Mouse (Mus musculus): ENCODE data around the gene Mras. TPM values are rescaled to one million over a fixed set of nuclear protein-coding genes. Genes with fewer than 3 reads are reported as not detected.

Gene Mras
- 14.4 and 14.9 TPM in 2 replicates for polyA plus RNA-seq (2015; fragmentation: Nextera tagmentation; extraction: Ambion mirVana)

DNA sequence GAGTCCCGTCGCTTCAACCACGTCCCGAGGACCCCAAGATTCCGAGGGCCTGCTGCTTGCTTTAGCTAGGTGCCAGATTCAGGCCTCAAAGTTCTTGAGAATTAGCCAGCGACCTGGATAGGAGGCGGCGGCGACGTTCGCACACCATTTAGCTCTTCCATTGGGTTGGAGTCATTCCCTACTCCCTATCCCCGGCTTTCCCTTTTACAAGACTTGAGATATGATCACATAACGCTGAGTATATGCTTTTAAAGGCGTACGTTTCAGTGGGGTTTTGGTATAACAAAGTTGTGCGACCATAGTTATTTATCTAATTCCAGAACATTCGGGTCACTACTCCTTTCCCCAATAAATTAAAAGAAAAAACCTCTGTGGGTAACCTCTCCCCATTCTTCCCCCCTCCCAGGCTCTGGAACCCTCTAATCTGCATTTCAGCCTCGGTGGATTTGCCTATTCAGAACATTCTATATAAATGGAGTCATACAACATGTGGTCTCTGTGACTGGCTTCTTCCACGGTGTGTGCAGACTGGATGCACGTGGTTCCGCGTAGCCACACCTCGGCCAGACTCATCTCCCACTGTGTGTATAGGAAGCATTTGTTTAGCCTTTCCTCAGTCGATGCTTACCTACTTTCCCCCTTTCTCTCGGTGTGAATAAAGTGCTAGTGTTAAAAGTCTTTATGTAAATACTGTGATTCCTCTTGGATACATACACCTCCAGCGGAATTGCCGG, at the start of gene Mras:
Gene Mras (minus strand): TSS at position 351 of the 734 bp plus-strand sequence.
- WGBS, result 15% methylated on average over 27 of the region's 27 CpGs
- Histone ChIP-seq H3K9ac (peak within 1 kb of the TSS; percentile 79), H3K4me2 (peak within 1 kb of the TSS; percentile 92), H3K4me3 (peak within 1 kb of the TSS; percentile 83), H3K4me1 (replicated peaks) (peaks cover 22% of the 10 kb centered on the region), H3K36me3 (no peaks in the 10 kb centered on the region), H3K27me3 (peaks cover 17% of the 10 kb centered on the region), H3K9me3 (replicated peaks) (no peaks in the 10 kb centered on the region), H3K27ac (peak within 1 kb of the TSS; percentile 81)
- ATAC-seq (replicated peaks; ENCODE audit: insufficient number of reproducible peaks, insufficient read depth, low FRiP score, low read depth), result no peak

DNA sequence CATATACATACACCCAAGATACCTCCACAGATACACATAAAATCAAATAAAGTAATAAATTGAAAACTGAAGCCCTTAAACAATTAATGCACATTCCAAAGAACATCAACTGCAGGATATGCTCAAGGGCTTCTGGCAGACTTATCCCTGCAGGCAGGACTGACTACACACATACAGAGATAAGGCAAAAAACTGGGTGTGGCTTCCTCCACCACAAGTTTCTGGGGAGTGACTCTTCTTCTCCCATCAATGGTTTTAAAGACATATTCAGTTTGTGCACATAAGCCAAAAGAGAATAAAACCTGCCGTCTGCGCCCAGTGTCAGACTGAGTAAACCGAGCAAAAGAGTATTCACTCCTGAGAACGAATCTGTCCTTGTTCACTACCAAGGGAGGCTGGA, 48.0 kb upstream of the Mras start:
- no peak overlapping the region for H3K4me3 ChIP-seq
- 92% methylated on average over 4 of the region's 4 CpGs for WGBS
- no peak for ATAC-seq (replicated peaks; ENCODE audit: insufficient number of reproducible peaks, insufficient read depth, low FRiP score, low read depth)
- no peak overlapping the region for H3K4me2 ChIP-seq
- H3K9ac ChIP-seq, result no peak overlapping the region
- no peak overlapping the region for H3K27ac ChIP-seq
- H3K4me1 ChIP-seq (replicated peaks), result peaks cover 3% of the 10 kb centered on the region; the same call in 1 of the 2 replicates
- no peaks in the 10 kb centered on the region for H3K9me3 ChIP-seq (replicated peaks)
- H3K36me3 ChIP-seq, result peaks cover 32% of the 10 kb centered on the region
- H3K27me3 ChIP-seq, result no peaks in the 10 kb centered on the region

DNA sequence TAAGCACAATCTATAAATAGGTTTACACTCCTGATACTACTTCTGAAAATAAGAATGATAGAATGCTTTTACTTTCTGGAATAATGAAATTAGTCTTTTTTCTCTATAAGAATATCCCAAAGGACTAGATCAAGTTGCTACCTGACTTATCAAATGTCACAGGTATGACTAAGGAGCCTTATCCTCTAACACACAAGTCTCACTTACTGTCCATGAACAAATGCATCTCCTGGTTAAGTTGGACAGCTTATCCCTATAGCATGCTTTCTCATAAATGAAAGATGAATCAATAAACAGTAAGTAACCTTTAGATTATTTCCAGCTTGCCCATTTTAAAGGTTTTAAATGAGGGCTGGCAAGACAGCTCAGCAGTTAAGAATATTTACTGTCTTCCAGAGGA, 47.5 kb upstream of the Mras start:
- H3K4me2 ChIP-seq, result no peak overlapping the region
- no peak overlapping the region for H3K27ac ChIP-seq
- no peak for ATAC-seq (replicated peaks; ENCODE audit: insufficient number of reproducible peaks, insufficient read depth, low FRiP score, low read depth)
- H3K4me3 ChIP-seq, result no peak overlapping the region
- no peaks in the 10 kb centered on the region for H3K9me3 ChIP-seq (replicated peaks)
- peaks cover 3% of the 10 kb centered on the region; the same call in 1 of the 2 replicates for H3K4me1 ChIP-seq (replicated peaks)
- H3K9ac ChIP-seq, result no peak overlapping the region
- peaks cover 29% of the 10 kb centered on the region for H3K36me3 ChIP-seq
- no peaks in the 10 kb centered on the region for H3K27me3 ChIP-seq

DNA sequence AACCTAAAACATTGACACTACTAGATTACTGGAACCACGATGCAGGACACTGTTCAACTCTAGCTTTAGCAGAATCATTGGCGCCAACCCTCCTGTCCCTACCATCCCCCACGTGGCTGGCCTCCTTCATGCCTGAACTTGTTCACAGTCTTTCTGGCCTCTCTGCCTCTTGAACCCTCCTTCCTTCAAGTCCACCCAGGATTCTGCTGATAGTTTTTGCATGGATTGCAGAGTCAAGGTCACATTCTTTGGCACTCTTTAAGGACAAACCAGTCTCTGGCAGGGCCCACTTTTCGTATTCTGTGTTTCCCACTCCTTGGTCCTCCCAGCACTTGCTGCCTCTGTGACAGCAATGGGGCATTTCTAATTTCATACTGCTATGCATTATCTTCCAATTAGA, 46.0 kb upstream of the Mras start:
- ATAC-seq (replicated peaks; ENCODE audit: insufficient number of reproducible peaks, insufficient read depth, low FRiP score, low read depth), result no peak
- Histone ChIP-seq H3K36me3 (peaks cover 26% of the 10 kb centered on the region), H3K9me3 (replicated peaks) (no peaks in the 10 kb centered on the region), H3K27me3 (no peaks in the 10 kb centered on the region), H3K4me3 (no peak overlapping the region), H3K9ac (no peak overlapping the region), H3K27ac (no peak overlapping the region), H3K4me1 (replicated peaks) (peaks cover 8% of the 10 kb centered on the region; the same call in 1 of the 2 replicates), H3K4me2 (no peak overlapping the region)
- WGBS, result 58% methylated on average over 4 of the region's 4 CpGs

DNA sequence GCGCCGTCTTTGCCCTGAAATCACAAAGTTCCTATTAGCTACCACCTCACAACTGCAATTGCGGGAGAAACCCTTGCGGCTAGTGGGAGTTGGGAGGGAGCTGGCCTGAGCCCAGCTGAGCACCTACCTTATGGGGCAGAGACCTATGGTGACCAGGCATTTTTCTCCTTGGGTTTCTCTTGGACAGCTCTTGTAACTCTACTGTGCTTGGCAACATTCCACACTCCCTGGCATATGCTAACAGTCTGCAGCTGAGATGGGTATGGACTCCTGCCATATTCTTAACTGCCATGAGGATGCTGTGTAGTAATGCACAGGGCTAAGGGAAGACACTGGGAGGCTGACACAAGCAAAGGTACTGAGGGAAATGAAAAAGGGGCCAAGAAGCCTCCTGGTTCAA, 43.6 kb upstream of the Mras start:
- no peak overlapping the region for H3K4me2 ChIP-seq
- peaks cover 7% of the 10 kb centered on the region; the same call in 1 of the 2 replicates for H3K36me3 ChIP-seq
- H3K9ac ChIP-seq, result no peak overlapping the region
- H3K9me3 ChIP-seq (replicated peaks), result no peaks in the 10 kb centered on the region
- H3K27me3 ChIP-seq, result no peaks in the 10 kb centered on the region
- 93% methylated on average over 4 of the region's 4 CpGs for WGBS
- H3K4me1 ChIP-seq (replicated peaks), result peaks cover 8% of the 10 kb centered on the region; the same call in 1 of the 2 replicates
- H3K4me3 ChIP-seq, result no peak overlapping the region
- ATAC-seq (replicated peaks; ENCODE audit: insufficient number of reproducible peaks, insufficient read depth, low FRiP score, low read depth), result no peak
- H3K27ac ChIP-seq, result no peak overlapping the region

DNA sequence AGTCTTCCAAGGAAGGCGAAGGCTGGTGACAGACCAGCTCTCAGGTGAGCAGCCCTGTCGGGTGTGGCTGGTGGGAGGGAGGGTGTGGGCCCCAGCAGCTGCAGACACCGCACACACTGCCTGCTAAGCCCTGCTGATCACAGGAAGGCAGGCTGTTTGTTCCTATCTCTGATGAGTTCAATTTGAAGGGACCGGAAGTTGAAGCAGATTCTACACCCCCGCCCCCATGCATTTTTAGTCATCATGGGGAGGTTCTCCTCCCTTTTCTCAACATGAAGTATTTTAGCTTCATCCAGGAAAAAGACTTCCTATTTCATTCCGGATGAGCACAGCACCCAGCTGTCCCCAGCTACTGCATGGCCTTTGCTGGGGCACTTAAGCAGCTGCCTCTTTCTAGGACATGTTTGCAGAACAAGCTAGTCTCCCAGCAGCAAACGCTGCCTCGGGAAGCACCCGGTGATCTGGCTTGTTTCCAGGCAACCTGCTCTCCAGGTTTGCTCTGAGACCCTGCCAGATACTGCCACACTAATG, 42.1 kb upstream of the Mras start:
- no peak overlapping the region for H3K9ac ChIP-seq
- no peak for ATAC-seq (replicated peaks; ENCODE audit: insufficient number of reproducible peaks, insufficient read depth, low FRiP score, low read depth)
- H3K27ac ChIP-seq, result no peak overlapping the region
- WGBS, result 56% methylated on average over 9 of the region's 9 CpGs
- H3K36me3 ChIP-seq, result peaks cover 3% of the 10 kb centered on the region; the same call in 1 of the 2 replicates
- H3K9me3 ChIP-seq (replicated peaks), result no peaks in the 10 kb centered on the region
- no peak overlapping the region for H3K4me3 ChIP-seq
- H3K4me1 ChIP-seq (replicated peaks), result peaks cover 8% of the 10 kb centered on the region; the same call in 1 of the 2 replicates
- H3K4me2 ChIP-seq, result no peak overlapping the region
- H3K27me3 ChIP-seq, result no peaks in the 10 kb centered on the region

DNA sequence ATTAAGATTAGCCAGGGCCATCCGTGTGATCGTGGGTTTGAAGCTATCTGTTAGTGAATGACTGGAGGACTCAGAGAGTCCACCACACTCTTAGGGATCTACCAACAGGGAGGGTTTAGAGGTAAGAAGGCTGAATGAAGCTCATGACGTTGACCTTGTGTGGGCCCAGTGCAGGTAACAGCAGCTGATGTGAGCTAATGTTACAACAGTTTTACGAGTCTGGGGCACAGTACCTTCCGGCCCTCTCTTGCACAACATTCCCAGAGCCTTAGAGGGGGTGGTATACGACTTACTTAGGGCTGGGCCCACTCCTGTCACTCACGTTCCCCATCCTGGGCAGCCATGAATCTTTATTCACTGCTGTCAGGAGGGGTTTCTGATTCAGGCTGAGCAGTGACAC, 34.2 kb upstream of the Mras start:
- no peak overlapping the region for H3K4me3 ChIP-seq
- 80% methylated on average over 7 of the region's 7 CpGs for WGBS
- ATAC-seq (replicated peaks; ENCODE audit: insufficient number of reproducible peaks, insufficient read depth, low FRiP score, low read depth), result no peak
- H3K27me3 ChIP-seq, result no peaks in the 10 kb centered on the region
- H3K4me2 ChIP-seq, result no peak overlapping the region
- no peaks in the 10 kb centered on the region for H3K36me3 ChIP-seq
- no peak overlapping the region for H3K9ac ChIP-seq
- H3K9me3 ChIP-seq (replicated peaks), result no peaks in the 10 kb centered on the region
- H3K27ac ChIP-seq, result no peak overlapping the region
- H3K4me1 ChIP-seq (replicated peaks), result no peaks in the 10 kb centered on the region

DNA sequence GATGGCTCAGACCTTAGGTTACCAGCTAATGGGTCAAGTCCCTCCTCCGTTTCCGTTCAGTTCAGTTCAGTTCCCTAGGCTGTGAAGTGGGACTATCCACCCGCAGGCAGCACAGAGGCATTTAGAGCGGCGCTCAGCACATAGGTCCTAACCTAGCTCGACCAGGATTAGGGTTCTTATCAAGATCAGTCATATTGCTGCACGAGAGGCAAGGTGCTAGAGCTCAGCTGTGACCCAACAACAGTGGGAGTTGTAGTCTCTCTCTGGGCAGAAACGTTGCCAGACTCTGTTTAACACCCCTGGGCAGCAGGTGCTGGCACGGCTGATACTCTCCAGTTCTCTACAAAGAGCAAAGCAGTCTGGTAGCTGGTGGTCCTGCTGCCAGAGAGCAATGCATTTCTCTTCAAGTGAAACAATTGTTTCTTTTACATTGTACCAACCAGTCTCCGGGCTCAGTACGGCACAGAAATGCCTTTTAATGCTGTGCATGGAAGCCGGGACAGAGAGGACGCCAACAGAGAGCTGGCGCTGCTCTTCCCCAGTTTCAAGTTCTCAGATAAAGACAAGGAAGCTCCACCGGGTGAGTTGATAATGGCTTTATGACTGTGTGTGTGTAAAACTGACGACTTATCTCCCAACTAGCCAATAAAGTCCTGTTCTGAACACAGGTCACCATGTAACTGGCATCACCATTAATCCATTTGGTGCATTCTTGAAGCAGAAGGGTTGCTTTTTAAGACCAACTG, 33.3 kb upstream of the Mras start:
- no peak for ATAC-seq (replicated peaks; ENCODE audit: insufficient number of reproducible peaks, insufficient read depth, low FRiP score, low read depth)
- Histone ChIP-seq H3K27ac (no peak overlapping the region), H3K4me3 (no peak overlapping the region), H3K4me1 (replicated peaks) (no peaks in the 10 kb centered on the region), H3K4me2 (no peak overlapping the region), H3K9ac (no peak overlapping the region), H3K9me3 (replicated peaks) (no peaks in the 10 kb centered on the region), H3K36me3 (no peaks in the 10 kb centered on the region), H3K27me3 (no peaks in the 10 kb centered on the region)
- 55% methylated on average over 16 of the region's 16 CpGs for WGBS

DNA sequence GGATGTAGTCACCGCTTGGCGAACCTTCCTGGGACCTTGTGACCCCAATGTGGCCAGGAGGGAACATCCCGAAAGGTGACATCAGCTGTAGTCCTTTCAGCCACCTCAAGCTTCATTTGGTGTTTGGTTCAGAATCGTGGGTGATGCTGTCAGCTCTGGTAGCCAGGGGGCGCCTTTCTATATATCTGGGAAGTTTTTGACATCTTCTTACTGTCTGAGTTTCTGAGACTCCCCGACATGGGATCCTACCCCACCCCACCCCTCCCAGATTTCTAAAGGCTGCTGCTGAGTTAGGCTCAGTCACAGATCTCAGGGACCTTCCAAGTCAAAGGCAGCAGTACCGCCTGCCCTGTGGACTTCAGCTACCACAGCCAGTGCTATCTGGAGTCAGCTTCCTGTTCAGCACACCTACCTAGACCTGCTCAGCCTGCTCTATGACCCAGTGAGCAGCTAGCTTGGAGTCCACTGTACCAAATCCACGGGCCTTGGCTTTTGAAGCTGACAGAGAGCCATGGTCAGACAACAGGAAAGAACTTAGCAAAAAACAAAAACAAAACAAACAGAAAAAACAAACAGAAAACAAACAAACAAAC, 32.6 kb upstream of the Mras start:
- no peak for ATAC-seq (replicated peaks; ENCODE audit: insufficient number of reproducible peaks, insufficient read depth, low FRiP score, low read depth)
- Histone ChIP-seq H3K36me3 (no peaks in the 10 kb centered on the region), H3K27me3 (no peaks in the 10 kb centered on the region), H3K9ac (no peak overlapping the region), H3K4me1 (replicated peaks) (0 out of 2 replicates have a peak, but pooled peaks cover 2% of the 10 kb centered on the region), H3K4me3 (no peak overlapping the region), H3K27ac (no peak overlapping the region), H3K9me3 (replicated peaks) (no peaks in the 10 kb centered on the region), H3K4me2 (no peak overlapping the region)
- WGBS, result 61% methylated on average over 8 of the region's 8 CpGs

DNA sequence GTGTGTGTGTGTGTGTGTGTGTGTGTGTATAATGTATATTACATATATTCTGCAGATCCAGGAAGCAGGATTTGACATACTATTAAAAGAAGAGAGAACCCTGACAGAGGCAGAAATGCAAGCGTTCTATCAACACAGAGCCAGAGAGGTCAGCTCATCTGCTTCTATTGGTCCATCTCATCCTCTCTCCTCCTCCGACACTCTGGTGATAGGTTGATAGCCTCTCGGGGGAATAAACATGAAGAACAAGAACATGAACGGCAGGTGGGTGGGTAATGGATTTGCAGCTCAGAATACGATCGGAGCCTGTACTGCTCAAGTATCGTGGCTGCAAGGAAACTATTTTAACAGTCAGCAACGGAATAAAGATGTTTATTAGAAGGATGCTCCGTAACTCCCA, 31.4 kb upstream of the Mras start:
- Histone ChIP-seq H3K27me3 (no peaks in the 10 kb centered on the region), H3K27ac (no peak overlapping the region), H3K4me2 (no peak overlapping the region), H3K9me3 (replicated peaks) (no peaks in the 10 kb centered on the region), H3K9ac (no peak overlapping the region), H3K4me3 (no peak overlapping the region), H3K36me3 (no peaks in the 10 kb centered on the region), H3K4me1 (replicated peaks) (0 out of 2 replicates have a peak, but pooled peaks cover 2% of the 10 kb centered on the region)
- ATAC-seq (replicated peaks; ENCODE audit: insufficient number of reproducible peaks, insufficient read depth, low FRiP score, low read depth), result no peak
- whole genome bisulfite sequencing, result 77% methylated on average over 9 of the region's 9 CpGs

DNA sequence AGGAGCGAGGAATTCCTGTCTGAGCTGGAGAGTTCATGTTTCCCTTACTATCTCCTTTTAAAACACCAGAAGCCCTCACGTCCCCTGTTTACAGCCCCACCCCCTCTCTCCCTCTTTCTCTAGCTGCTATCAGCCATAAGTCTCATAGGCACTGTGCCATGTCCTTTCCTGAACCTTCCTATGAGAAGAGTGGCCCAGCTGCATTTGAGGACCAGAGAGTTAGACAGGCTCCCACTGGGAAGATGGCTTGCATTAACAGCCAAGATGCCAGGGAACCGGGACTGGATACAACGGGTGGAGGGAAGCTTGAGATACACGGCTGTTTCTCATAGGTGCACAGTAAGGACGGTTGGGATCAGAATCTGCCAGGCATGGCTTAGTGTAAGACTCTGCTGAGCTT, 27.7 kb upstream of the Mras start:
- Histone ChIP-seq H3K4me2 (no peak overlapping the region), H3K4me1 (replicated peaks) (0 out of 2 replicates have a peak, but pooled peaks cover 2% of the 10 kb centered on the region), H3K36me3 (no peaks in the 10 kb centered on the region), H3K27me3 (no peaks in the 10 kb centered on the region), H3K9ac (no peak overlapping the region), H3K27ac (no peak overlapping the region), H3K4me3 (no peak overlapping the region), H3K9me3 (replicated peaks) (no peaks in the 10 kb centered on the region)
- 66% methylated on average over 6 of the region's 6 CpGs for WGBS
- no peak for ATAC-seq (replicated peaks; ENCODE audit: insufficient number of reproducible peaks, insufficient read depth, low FRiP score, low read depth)
